Mouse (Mus musculus) E14TG2a.4 (cell line): ENCODE results near the gene Prkd2.

Source experiments
- CTCF ChIP-seq: conservative IDR thresholded peaks from 2 replicates; pipeline ENCODE4 v1.5.1; 2014; ENCODE audit warnings: low read length
- NANOG ChIP-seq: IDR thresholded peaks from 2 replicates; pipeline ENCODE4 v1.6.1; 2014; ENCODE audit warnings: borderline replicate concordance, low read length, mixed read lengths
- POU5F1 ChIP-seq: IDR thresholded peaks from 2 replicates; pipeline ENCODE4 v1.6.1; 2014; ENCODE audit warnings: low read length, borderline replicate concordance

- no peak for TF ChIP-seq CTCF
- no peak for TF ChIP-seq NANOG
- TF ChIP-seq POU5F1 = no peak
Observed at GRCm38 (mm10) chr7:16895511-16895910, 52.8 kb downstream of the Prkd2 start.
